Mouse (Mus musculus) limb, embryonic 12.5 days (tissue): ENCODE results near the gene Ppfia1. TPM values are rescaled to one million over a fixed set of nuclear protein-coding genes. Genes with fewer than 3 reads are reported as not detected.

ENCODE experiments used
- ATAC-seq: fragments of 200-750 bp; cut with Nextera tagmentation; 2 replicates; pipeline ENCODE4 v1.8.0; 2017; ENCODE audit warnings: low read depth, moderate TSS enrichment; ENCODE audit not compliant: insufficient number of reproducible peaks, insufficient read depth, low FRiP score, low TSS enrichment
- H3K27ac ChIP-seq: fragments of 300-500 bp; sonication (generic); 2 replicates; pipeline ENCODE4 v1.5.1; 2016; ENCODE audit warnings: mild to moderate bottlenecking, moderate library complexity
- H3K27me3 ChIP-seq: fragments of 300-500 bp; sonication (generic); 2 replicates; pipeline ENCODE4 v1.6.1; 2016; ENCODE audit warnings: mild to moderate bottlenecking, moderate library complexity
- H3K36me3 ChIP-seq: fragments of 300-500 bp; sonication (generic); 2 replicates; pipeline ENCODE4 v1.6.1; 2016; ENCODE audit warnings: mild to moderate bottlenecking, moderate library complexity
- H3K4me1 ChIP-seq: fragments of 300-500 bp; sonication (generic); replicated peaks from 2 replicates; pipeline ENCODE4 v1.6.1; 2016
- H3K4me2 ChIP-seq: fragments of 300-500 bp; sonication (generic); 2 replicates; pipeline ENCODE4 v1.6.1; 2016; ENCODE audit warnings: mild to moderate bottlenecking, moderate library complexity
- H3K4me3 ChIP-seq: fragments of 300-500 bp; sonication (generic); replicated peaks from 2 replicates; pipeline ENCODE4 v1.5.1; 2016; ENCODE audit warnings: mild to moderate bottlenecking
- H3K9ac ChIP-seq: fragments of 300-500 bp; sonication (generic); replicated peaks from 2 replicates; pipeline ENCODE4 v1.6.1; 2016; ENCODE audit warnings: mild to moderate bottlenecking, moderate library complexity
- H3K9me3 ChIP-seq: fragments of 300-500 bp; sonication (generic); 2 replicates; pipeline ENCODE4 v1.6.1; 2016; ENCODE audit warnings: mild to moderate bottlenecking, moderate library complexity
- WGBS: fragments of 180-500 bp; shearing (Covaris S2); methylation state at CpG from one replicate; pipeline ENCODE4 v1.1.7; 2016; 5-methylcytosine and 5-hydroxymethylcytosine counted together
- polyA plus RNA-seq: library from polyadenylated mRNA; unstranded; fragments of >200 nt; fragmentation: Nextera tagmentation; extraction: Ambion mirVana; gene quantifications from 2 replicates; pipeline ENCODE4 v1.2.1, GENCODE M21; 2016

Gene Ppfia1
- polyA plus RNA-seq, 1 experiment from 2014 or later: 55.4 TPM

GRCm38 (mm10) chr7:144480314-144480713, 73.2 kb downstream of the Ppfia1 start:
- Histone ChIP-seq H3K4me3 (no peak overlapping the region), H3K4me1 (no peaks in the 10 kb centered on the region), H3K27ac (no peak overlapping the region), H3K27me3 (no peaks in the 10 kb centered on the region), H3K36me3 (peaks cover 91% of the 10 kb centered on the region), H3K4me2 (no peak overlapping the region), H3K9me3 (no peaks in the 10 kb centered on the region), H3K9ac (no peak overlapping the region)
- ATAC-seq: no peak

- H3K9me3 ChIP-seq: no peaks in the 10 kb centered on the region
Measured at GRCm38 (mm10) chr7:144479569-144479968, 74.0 kb downstream of the Ppfia1 start.

GRCm38 (mm10) chr7:144475741-144476140, 77.8 kb downstream of the Ppfia1 start:
- no peaks in the 10 kb centered on the region for H3K27me3 ChIP-seq
- no peak overlapping the region for H3K4me2 ChIP-seq
- no peak overlapping the region for H3K27ac ChIP-seq
- no peaks in the 10 kb centered on the region for H3K9me3 ChIP-seq
- H3K36me3 ChIP-seq: peaks cover 46% of the 10 kb centered on the region
- WGBS: 87% methylated on average over 3 of the region's 3 CpGs
- H3K4me3 ChIP-seq: no peak overlapping the region
- H3K4me1 ChIP-seq: no peaks in the 10 kb centered on the region; the same call in 1 of the 2 replicates
- no peak for ATAC-seq
- H3K9ac ChIP-seq: no peak overlapping the region

More at GRCm38 (mm10) chr7:144479569-144479968, 74.0 kb downstream of the Ppfia1 start:
- Histone ChIP-seq H3K27ac (no peak overlapping the region), H3K27me3 (no peaks in the 10 kb centered on the region), H3K9ac (0 out of 2 replicates have a peak overlapping the region, but pooled peaks have one; percentile 12), H3K4me1 (no peaks in the 10 kb centered on the region), H3K36me3 (peaks cover 84% of the 10 kb centered on the region), H3K4me3 (no peak overlapping the region), H3K4me2 (no peak overlapping the region)
- WGBS: 95% methylated on average over 1 of the region's 1 CpGs
- ATAC-seq: no peak

GRCm38 (mm10) chr7:144473486-144473885, 80.0 kb downstream of the Ppfia1 start:
- no peak for ATAC-seq
- 65% methylated on average over 4 of the region's 4 CpGs for WGBS
- peaks cover 14% of the 10 kb centered on the region for H3K4me1 ChIP-seq
- no peaks in the 10 kb centered on the region for H3K9me3 ChIP-seq
- H3K9ac ChIP-seq: no peak overlapping the region
- no peak overlapping the region for H3K27ac ChIP-seq
- peaks cover 24% of the 10 kb centered on the region for H3K36me3 ChIP-seq
- H3K4me2 ChIP-seq: no peak overlapping the region
- H3K27me3 ChIP-seq: no peaks in the 10 kb centered on the region
- no peak overlapping the region for H3K4me3 ChIP-seq

GRCm38 (mm10) chr7:144471103-144471502, 82.4 kb downstream of the Ppfia1 start:
- Histone ChIP-seq H3K27ac (no peak overlapping the region), H3K4me1 (peaks cover 15% of the 10 kb centered on the region), H3K36me3 (peaks cover 13% of the 10 kb centered on the region; the same call in 1 of the 2 replicates), H3K4me2 (peak overlapping the region; percentile 83), H3K9ac (peak overlapping the region; percentile 95), H3K4me3 (peak overlapping the region; percentile 87), H3K9me3 (no peaks in the 10 kb centered on the region), H3K27me3 (no peaks in the 10 kb centered on the region)
- ATAC-seq: no peak
- 92% methylated on average over 2 of the region's 2 CpGs for WGBS

GRCm38 (mm10) chr7:144470545-144471059, 82.9 kb downstream of the Ppfia1 start, which contains the start of gene Cttn:
Gene Cttn, minus strand, starts transcription at chr7:144471009.
- Histone ChIP-seq H3K27ac (peak within 1 kb of the TSS; percentile 74), H3K9ac (peak within 1 kb of the TSS; percentile 95), H3K4me3 (peak within 1 kb of the TSS; percentile 87), H3K4me1 (peaks cover 15% of the 10 kb centered on the region), H3K27me3 (no peaks in the 10 kb centered on the region), H3K4me2 (peak within 1 kb of the TSS; percentile 83), H3K9me3 (no peaks in the 10 kb centered on the region), H3K36me3 (peaks cover 12% of the 10 kb centered on the region)
- ATAC-seq: peak; percentile 91
- 2% methylated on average over 30 of the region's 30 CpGs for WGBS

- H3K9ac ChIP-seq: peak overlapping the region; percentile 95
- H3K36me3 ChIP-seq: peaks cover 15% of the 10 kb centered on the region
- no peaks in the 10 kb centered on the region for H3K9me3 ChIP-seq
- H3K4me1 ChIP-seq: peaks cover 15% of the 10 kb centered on the region
- H3K27ac ChIP-seq: peak overlapping the region; percentile 74
- no peaks in the 10 kb centered on the region for H3K27me3 ChIP-seq
- H3K4me3 ChIP-seq: peak overlapping the region; percentile 87
- H3K4me2 ChIP-seq: peak overlapping the region; percentile 83
- WGBS: 2% methylated on average over 31 of the region's 31 CpGs
- ATAC-seq: no peak
Measured at GRCm38 (mm10) chr7:144469908-144470544, 83.5 kb downstream of the Ppfia1 start.

GRCm38 (mm10) chr7:144469181-144469641, 84.3 kb downstream of the Ppfia1 start:
- peak overlapping the region; percentile 74; the same call in 1 of the 2 replicates for H3K27ac ChIP-seq
- peak overlapping the region; percentile 83 for H3K4me2 ChIP-seq
- no peaks in the 10 kb centered on the region for H3K27me3 ChIP-seq
- no peak for ATAC-seq
- H3K9me3 ChIP-seq: no peaks in the 10 kb centered on the region
- WGBS: 22% methylated on average over 4 of the region's 4 CpGs
- H3K9ac ChIP-seq: peak overlapping the region; percentile 95
- H3K4me1 ChIP-seq: peaks cover 15% of the 10 kb centered on the region
- peak overlapping the region; percentile 87 for H3K4me3 ChIP-seq
- peaks cover 23% of the 10 kb centered on the region for H3K36me3 ChIP-seq

- Histone ChIP-seq H3K27me3 (no peaks in the 10 kb centered on the region), H3K9ac (peak overlapping the region; percentile 95; the same call in 1 of the 2 replicates), H3K4me2 (peak overlapping the region; percentile 83), H3K4me1 (peaks cover 15% of the 10 kb centered on the region), H3K4me3 (no peak overlapping the region), H3K36me3 (peaks cover 27% of the 10 kb centered on the region), H3K9me3 (no peaks in the 10 kb centered on the region), H3K27ac (no peak overlapping the region; the same call in 1 of the 2 replicates)
- 70% methylated on average over 5 of the region's 5 CpGs for WGBS
- ATAC-seq: no peak
Measured at GRCm38 (mm10) chr7:144468741-144469140, 84.8 kb downstream of the Ppfia1 start.

GRCm38 (mm10) chr7:144462577-144462976, 91.0 kb downstream of the Ppfia1 start:
- no peak overlapping the region for H3K4me2 ChIP-seq
- H3K9me3 ChIP-seq: no peaks in the 10 kb centered on the region
- 85% methylated on average over 7 of the region's 7 CpGs for WGBS
- no peak overlapping the region for H3K4me3 ChIP-seq
- no peaks in the 10 kb centered on the region for H3K27me3 ChIP-seq
- no peaks in the 10 kb centered on the region for H3K4me1 ChIP-seq
- H3K27ac ChIP-seq: no peak overlapping the region
- H3K9ac ChIP-seq: no peak overlapping the region
- ATAC-seq: no peak
- H3K36me3 ChIP-seq: peaks cover 89% of the 10 kb centered on the region

- no peak overlapping the region for H3K9ac ChIP-seq
- no peaks in the 10 kb centered on the region for H3K9me3 ChIP-seq
- H3K4me2 ChIP-seq: no peak overlapping the region
- peaks cover 98% of the 10 kb centered on the region for H3K36me3 ChIP-seq
- no peak overlapping the region for H3K4me3 ChIP-seq
- no peak overlapping the region for H3K27ac ChIP-seq
- no peak for ATAC-seq
- 92% methylated on average over 6 of the region's 6 CpGs for WGBS
- 0 out of 2 replicates have a peak, but pooled peaks cover 11% of the 10 kb centered on the region for H3K4me1 ChIP-seq
- no peaks in the 10 kb centered on the region for H3K27me3 ChIP-seq
Measured at GRCm38 (mm10) chr7:144461246-144461902, 92.2 kb downstream of the Ppfia1 start.
